Mouse (Mus musculus): ENCODE results near the gene Arid5b.

- TF ChIP-seq CTCF (conservative IDR thresholded peaks at IDR 0.05; ENCODE audit: low read length) (no peak), NANOG (IDR thresholded peaks at IDR 0.05; ENCODE audit: borderline replicate concordance, low read length) (no peak), POU5F1 (IDR thresholded peaks at IDR 0.05; ENCODE audit: borderline replicate concordance, low read length) (no peak)
Observed at GRCm38 (mm10) chr10:68199440-68199839, 79.1 kb downstream of the Arid5b start.

Measured in E14TG2a.4 (cell line).